Mouse (Mus musculus): ENCODE measurements around the gene Sympk.

Sympk gene

DNA sequence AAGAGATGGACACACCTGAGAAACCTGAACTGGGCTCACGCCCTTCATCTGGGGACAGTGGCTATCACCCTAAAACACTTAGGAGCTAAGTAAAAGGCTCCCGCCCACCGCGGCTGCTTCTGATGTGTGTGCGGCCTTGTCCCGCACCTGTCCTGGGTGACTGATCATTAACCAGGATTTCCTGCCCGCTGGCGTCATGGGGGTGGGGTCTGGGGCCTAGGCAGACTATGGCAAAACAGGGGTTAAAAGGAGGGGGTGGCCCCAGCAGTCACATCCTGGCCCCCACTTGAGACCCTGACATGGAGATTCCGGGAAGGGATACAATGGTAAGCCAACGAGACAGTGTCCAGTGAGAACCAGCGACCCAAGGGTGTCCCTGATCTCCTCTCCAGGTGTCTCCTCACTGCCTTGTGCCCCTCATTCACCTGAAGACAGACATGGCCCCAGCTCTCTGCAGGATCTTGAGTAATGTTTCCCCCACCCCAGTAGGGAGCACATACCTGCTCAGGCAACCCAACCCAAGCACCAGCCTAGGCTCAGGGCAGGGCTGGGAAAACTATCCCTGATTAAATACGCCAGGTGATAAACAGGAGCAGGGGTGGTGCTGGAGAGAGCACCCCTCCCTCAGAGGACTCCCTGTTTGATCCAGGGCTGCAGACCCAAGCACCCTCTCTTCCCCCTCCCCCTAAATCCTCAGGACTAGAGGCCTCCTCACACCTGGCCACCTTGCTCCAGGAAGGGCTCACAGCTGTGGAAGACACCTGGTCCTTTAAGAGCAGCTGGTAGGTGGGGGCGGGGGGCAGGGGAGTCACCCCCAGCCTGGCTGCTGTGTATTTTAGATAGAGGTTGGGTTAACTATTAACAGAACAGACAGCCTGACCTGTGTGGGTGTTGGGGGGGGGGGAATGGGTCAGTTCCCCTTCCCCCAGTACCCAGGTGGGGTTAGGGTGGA, 16.9 kb upstream of the Sympk start:
- no peak for DNase-seq (ENCODE audit: low read depth)

DNA sequence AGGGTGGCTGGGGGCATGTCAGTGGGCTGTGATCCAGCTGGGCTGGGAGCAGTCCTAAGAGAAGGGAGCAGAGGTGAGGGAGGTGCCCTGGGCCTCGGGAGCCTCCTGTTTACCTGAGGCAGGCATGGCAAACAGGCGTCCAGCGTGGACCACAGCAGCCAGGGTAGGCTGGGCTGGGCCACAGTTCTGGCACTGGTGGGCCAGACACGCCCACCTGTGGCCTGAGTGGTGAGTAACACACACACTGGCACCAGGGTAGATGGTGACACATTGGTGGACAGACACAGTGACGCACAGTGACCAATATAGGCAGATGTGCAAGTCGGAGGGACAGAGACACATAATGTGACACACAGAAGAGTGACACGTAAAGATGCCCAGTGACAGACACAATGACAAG, 13.6 kb upstream of the Sympk start:
- DNase-seq (ENCODE audit: low read depth) = no peak

DNA sequence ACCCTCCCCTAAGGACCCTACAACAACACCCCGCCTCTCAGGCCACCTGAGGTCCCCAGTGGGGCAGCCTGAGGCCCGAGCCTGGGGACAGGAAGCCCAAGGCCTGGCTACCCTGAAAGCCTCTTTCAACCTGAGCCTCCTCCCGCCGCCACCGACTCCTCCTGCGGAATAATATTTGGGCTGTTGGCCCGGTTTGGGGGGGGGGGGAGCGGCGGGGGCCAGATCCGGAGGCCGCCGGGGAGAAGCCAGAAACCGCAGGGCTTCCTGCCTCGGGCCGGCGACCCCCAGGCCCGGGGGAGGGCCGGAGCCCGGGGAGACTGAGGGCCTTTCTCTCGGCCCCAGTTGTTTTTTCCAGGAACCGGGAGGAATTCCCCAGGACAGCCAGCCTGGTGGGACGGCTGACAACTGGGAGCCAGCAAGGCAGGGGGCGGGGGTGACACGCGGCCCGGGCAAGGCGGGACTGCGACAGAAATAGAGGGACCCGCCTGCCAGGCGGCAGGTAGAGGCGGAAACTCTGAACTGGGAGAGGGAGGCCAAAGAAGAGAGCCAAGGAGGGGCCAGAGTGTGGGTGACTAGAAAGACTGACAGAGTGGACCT, 12.1 kb upstream of the Sympk start:
- DNase-seq (ENCODE audit: low read depth) = no peak

DNA sequence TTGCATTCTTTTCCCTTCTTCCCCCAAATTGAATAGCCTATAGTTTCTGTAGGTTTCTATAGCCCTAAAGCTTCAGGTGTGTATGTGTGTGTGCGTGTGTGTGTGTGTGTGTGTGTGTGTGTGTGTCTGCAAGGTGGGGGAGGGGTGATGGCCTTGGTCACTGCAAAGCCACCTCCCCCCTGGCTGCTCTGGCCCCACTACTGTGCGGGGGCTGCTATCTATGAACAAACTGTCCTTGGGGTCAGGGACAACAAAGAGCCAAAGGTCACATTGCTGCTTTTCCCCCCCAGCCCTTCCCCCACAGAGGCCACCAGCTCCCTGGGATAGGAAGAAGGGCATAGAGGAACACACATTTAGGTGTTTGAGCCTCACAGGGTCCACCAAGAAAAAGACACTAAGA, 11.3 kb upstream of the Sympk start:
- no peak for DNase-seq (ENCODE audit: low read depth)

DNA sequence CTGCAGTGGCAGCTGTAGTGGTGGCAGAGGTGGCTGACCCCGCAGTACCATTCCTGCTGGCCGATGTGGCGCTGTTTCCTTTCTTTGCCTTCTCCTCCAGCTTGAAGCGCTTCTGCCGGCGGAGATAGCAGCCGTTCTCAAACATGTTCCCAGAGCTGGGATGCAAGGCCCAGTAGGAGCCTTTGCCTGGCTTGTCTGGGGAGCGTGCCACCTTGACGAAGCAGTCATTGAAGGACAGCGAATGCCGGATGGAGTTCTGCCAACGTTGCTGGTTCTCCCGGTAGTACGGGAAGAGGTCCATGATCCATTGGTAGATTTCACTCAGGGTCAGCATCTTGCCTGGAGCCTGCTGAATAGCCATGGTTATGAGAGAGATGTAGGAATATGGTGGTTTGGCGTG, 9.7 kb upstream of the Sympk start:
- no peak for DNase-seq (ENCODE audit: low read depth)

DNA sequence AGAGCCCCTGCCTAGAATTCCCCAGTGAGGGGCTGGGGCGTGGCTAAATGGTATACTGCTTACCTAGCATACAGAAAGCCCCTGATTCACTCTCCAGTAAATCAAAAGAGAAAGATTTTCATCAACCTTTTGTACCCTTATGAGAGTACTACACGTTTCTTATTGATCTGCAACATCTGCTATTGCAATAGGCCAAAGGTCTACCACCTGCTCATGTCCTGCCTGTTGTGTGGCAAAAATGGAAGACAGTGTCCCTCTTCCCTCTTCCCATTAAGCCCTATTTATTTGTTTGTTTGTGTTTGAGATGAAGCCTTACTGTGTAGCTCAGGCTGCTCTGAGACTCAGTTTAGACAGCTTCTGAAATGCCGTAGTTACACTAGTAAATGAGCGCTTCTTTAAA, 8.1 kb upstream of the Sympk start:
- DNase-seq (ENCODE audit: low read depth) = no peak

DNA sequence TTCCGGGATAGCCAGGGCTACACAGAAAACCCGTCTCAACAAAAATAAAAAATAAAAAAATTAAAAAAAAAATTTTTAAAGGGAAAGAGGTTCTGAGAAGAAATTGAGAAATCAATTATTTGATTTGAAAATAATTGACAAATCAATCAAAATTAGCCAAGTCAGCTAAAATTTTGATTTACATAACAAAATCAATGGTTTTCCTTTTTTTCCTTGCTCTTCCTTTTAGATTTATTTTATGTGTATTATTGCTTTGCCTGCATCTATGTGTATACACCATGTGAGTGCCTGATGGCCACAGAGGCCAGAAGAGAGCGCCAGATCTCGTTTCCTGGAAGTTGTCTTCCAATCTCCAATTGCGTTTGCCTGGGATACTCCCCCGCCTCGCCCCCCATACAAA, 6.3 kb upstream of the Sympk start:
- DNase-seq (ENCODE audit: low read depth) = no peak

DNA sequence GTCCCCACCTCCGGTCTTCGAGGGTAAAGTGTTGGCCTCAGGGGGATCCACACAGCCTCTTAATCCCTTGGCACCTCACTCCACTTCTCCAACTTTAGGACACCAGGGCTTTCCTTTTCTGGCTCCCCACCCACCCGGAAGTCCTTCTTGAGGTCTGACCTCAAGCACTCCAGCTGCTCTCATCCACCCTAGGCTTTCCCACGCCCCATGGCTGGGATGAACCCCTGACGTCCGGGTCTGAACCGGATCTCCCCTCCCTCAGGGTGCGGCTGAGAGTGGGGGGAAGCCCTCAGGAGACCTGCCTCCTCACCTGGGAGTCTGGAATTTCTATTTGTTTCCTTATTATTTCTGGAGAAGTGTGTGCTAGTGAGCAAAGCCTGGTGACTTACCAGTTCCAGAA, 3.1 kb upstream of the Sympk start:
- no peak for DNase-seq (ENCODE audit: low read depth)

DNA sequence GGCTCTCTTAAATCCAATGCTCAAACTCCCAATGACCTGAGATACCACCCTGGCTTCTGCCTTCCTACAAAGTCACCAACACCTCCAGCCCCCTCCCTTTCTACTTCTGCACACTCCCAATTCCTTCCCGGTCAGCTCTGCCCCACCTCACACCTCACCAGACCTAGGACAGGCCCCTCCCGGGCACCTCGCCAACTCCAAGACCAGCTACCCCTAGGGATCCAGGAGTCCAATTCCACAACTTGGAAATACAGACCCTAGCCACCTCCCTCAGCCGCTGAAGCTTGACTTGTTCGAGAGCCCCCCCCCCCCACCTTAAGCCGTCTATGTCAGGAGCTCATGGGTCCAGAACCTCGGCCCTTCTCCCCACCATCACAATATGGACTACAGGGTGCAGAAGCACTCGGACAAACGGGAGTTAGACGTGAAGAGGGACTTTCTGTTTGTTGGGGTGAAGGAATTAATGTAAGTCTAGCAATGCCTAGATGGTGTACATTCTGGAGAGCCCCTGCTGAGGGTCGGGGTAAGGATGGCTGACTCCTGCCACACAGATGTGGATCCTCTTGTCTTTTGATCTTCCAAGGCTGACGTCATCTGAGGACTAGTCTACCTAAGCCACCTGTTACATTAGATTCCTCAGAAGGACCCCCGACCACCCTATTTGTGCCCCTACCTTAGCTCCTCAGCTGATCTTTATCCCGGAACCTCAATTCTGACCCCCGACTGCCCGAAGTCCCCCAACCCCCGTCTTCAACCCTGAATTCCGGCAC, 1.8 kb upstream of the Sympk start:
- no peak for DNase-seq (ENCODE audit: low read depth)

DNA sequence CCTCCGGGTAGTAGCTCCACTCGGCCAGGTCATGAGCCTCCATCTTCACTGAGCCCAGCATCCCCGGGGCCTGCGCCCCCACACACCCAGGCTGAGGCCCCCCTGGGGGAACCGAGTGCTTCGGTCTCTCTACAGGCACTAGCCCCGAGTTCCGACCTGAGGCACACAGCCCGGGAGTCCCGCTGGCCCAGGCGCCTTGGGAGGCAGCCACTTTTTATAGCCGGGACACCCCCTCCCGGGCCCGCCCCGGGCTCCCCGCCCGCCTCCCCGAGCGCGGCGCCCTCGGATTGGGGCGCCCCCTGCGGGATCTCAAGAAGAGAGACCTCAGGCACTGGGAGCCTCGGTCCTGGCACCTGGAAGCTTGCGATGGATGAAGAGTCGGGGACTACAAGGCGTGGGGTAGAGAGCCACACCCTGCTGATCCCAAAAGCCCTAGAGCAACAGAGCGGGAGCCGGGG, 791 bp upstream of the Sympk start, which contains the start of gene Foxa3:
Gene Foxa3 (minus strand): TSS at position 182 of the 458 bp plus-strand sequence.
- peak; percentile 75 for DNase-seq (ENCODE audit: low read depth)

DNA sequence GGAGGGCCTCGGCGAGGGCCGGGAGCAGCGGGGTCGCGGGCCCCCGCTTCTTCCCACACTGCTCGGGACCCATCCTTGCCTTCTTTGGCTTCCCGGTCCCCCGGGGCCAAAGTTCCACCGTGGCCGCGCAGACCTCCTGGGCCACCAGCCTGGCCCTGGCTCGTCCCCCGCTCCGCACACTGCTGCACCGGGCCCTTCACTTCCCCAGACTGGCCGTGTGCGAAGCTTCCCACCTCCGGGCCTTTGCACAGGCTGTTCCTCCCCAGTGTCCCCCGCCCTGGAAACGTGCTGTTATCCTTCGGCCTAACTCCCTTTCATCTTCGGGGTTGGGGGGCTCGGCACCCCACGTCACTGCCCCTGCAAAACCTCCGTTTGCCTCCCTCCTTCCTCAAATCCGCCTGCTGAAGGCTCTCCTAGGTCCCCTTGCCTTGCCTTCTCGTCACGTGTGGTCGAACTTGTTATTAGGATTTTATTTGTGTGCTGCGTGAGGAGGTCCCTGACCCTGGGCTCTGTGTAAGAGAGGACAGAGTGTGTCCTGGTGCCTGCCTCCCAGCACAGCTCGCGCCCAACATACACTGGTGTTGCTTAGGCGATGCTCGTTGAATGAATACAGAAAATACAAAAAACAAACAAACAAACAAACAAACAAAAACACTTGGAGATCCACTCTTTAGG, 541 bp downstream of the Sympk start:
- peak; percentile 30 for DNase-seq (ENCODE audit: low read depth)

DNA sequence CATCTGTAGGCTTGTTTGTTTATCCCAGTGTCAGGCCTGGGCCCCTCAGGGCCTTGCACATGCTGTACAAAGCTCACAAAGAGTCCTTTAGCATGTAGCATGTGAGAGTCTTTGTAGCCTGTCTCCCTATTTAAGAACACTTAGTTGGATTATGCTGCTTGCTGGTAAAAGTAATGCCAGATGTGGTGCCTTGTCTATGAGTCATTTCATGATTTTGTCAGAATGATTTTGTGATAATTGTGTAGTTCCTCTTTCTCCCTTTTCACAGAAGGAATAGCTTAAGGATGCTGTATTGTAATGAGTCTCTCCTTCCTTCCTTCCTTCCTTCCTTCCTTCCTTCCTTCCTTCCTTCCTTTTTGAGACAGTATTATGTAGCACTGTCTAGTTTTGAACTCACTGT, 3.9 kb downstream of the Sympk start:
- peak; percentile 70 for DNase-seq (ENCODE audit: low read depth)

DNA sequence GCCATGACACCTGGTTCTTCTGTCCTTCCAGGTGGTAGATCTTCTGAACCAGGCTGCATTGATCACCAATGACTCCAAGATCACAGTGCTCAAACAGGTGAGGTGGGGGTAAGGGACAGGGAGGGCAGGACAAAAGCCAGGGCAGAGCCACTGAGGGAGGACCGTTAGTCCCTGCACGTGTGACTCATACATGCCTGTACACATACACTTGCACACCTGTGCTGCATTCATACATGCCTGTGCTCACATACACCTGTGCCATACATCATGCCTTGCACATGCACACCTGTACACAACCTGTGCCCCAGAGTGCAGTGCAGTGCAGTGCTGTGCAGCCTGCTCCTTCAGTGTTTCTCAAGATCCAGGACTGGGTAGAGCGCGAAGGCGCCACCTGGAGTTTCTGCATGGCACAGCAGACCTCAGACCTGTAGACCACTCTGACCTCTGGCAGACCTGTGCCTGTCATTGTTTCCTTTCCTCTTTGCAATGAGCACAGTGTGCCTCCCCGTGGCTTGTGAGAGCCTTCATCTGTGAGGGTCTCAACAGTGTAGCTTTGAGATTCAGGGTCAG, 5.0 kb downstream of the Sympk start:
- DNase-seq (ENCODE audit: low read depth) = peak; percentile 71

DNA sequence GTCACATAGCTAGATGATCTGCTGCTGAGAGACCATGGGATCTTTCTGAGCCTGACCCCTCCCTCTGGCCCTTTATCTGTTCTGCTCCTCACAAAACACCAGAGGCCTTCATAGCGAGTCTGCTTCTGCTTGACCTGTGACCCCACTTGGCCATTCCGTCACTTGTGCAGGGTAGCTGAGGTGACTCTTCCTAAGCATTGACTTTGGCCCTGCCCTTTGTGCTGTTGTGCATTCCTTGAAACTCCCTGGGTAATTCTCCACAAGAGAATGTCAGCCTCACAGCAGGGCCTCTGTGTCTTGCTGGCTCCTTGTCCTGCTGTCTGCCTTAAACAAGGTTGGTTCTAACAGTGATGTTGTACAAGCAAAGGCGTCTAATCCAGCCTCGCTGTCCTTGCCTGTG, 7.5 kb downstream of the Sympk start:
- no peak for DNase-seq (ENCODE audit: low read depth)

DNA sequence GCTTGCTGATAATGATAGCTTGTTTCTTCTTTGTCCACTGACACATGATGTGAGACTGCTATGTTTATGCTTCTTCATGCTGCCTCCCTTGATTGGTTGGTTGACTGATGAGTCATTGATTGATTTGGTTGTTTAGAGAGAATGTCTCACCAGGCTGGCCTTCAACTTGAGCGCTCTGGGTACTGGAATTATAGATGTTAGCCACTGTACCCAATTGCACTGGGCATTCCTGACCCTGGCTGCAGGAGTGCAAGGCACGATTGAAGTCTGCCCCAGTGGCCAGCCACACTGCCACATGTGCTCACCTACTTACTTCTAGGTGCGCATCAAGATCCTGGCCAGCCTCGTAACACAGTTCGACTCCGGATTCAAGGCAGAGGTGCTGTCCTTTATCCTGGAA, 20.4 kb downstream of the Sympk start:
- DNase-seq (ENCODE audit: low read depth) = peak; percentile 46

DNA sequence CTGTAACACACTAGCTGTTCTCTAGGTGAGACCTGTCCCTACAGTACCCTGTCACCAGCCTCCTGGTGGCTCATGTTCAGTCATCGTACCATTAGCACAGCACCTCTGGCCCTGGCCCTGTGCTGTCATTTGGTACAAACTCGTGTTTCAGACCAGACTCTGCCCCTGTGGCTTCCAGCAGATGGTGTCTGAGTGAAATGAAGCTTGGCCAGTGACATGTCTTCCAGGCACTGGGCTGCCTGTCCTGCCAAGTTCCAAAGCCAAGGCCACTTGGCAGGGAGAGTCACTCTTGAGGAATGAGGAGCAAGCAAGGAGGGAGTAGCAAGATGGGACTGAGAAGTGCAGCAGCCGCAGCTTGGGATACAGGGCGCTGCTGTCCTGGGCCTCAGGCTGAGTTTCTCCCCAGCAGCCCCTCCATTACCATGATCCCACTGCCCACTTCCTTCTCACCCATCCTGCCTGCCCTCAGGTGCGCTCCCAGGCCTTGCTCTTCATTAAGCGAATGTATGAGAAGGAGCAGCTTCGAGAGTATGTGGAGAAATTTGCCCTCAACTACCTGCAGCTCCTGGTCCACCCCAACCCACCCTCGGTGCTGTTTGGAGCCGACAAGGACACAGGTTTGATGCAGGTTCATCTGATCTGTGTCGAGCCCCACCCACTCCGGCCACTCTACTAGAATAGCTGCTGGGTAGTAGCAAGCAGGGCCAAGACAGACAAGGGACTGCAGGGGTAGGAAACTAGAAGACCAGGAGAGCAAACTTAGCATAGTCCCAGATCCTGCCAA, 22.3 kb downstream of the Sympk start:
- DNase-seq (ENCODE audit: low read depth) = no peak

DNA sequence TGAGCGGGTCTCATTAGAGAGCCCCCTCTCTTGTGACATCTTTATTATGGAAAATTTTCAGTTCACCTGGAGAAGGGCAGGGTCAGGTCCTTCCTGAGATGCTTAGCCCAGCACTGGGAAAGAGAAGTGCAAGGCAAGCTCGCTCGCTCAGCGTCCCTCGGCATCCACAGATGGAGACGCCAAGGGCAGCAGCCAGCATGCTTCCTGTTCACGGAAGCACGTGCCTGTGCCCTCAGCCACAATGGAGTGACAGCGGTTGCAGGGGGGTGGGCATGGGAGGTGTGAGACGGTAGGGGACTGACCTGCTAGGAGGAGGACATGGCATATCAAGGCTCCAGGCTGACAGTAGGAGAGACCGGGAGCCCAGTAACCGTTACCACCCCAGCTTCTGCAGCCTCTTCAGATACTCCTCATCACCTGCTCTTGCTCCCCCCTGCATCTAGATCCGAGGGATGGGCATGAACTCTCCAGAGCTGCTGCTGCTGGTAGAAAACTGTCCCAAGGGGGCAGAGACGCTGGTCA, 23.9 kb downstream of the Sympk start:
- DNase-seq (ENCODE audit: low read depth) = no peak

DNA sequence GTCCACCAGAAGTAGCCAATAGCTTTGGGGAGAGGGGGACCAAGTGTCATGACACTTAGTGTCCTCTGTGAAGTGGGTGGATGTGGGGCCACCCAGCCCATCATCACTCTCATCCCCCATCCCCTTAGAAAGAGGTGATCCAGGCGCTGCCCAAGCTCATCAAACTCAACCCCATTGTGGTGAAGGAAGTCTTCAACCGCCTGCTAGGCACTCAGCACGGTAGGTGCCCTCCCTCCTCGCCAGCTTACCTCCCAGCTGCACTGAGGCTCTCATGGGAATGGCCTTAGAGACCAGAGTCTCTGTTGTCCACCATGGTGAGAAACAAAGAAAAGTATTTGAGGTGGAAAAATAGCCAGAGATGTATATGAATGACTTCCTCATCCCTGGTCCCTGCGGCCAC, 25.1 kb downstream of the Sympk start:
- DNase-seq (ENCODE audit: low read depth) = no peak

DNA sequence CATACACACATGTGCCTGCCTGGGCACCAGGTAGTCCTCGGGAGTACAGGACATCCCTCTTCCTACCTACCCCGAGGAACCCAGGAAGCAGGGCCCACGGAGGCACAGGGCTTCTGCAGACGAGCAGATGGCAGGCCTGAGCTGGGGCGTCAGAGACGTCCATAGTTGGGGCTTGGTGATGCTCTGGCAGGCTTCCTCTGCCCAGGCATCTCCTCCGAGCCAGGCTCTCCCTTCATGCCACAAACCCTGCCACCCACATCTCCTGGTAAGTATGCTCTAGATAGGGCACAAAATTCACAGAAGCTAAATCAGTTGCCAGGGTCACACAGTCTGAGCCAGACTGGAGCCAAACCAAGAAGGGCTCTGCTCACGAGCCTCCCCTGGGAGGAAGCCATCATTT, 26.0 kb downstream of the Sympk start:
- no peak for DNase-seq (ENCODE audit: low read depth)

DNA sequence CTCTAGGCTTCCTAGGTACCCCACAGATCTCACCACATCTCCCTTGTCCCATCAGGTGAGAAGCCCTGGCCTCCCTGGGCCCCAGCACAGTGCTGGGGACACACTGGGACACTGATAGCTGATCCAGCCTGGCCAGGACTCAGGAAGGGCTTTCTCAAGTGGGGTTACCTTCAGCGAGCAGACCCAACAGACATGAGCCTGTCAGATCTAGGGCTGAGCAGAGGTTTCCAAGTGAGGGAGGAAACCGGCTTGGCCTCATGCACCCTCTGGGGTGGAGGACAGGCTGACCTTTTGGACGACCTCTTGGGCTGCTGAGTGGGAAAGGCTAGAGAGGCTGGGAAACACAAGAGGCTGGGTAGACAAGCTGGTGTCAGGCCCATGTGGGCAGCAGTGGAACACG, 27.0 kb downstream of the Sympk start:
- DNase-seq (ENCODE audit: low read depth) = no peak

Measured in NIH3T3 (cell line).